7 mouse cellular contexts compared by ENCODE assay signal in the genomic region with DNA sequence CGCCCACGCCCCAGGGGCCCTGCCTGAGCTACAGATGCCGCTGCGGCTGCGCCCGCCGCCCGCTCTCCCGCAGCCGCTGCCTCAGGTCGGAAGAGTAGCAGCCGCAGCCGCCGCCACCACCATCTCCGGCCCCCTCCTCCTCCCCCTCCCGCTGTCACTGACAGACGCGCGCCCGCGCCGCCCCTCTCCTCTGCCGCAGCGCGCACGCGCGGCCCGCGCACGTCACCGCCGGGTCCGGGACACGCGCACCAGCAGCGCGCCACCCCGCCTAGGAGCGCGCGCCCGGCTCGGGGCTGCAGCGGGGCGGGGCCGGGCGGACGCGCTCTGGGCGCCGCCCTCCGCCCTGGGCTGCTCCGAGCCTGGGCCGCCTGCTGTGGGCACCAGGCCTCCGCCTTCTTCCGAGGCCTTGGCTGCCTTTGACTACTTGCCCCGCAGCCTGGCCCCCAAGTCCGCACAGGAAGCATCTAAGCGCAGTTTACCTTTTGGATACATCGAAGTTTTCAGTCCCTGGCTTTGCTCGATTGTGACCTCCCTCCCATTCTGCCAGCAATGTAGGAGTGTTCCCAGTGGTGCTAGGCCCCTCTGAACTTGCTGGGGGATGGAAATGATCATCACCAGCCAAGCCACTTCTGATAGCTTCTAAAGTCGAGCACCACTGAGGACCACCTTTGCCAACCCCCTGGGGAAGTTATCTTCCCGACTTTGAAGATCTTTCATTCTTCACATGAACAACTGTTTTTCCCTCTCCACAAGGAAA. TPM values are rescaled to one million over a fixed set of nuclear protein-coding genes. Genes with fewer than 3 reads are reported as not detected.
DNase-seq lines count a peak whose midpoint lies in the region; ATAC-seq and TF ChIP-seq lines count a peak whose summit lies in the region.

A gene (minus strand): TSS at position 201 of the 757 bp plus-strand sequence.

- no peak for TF ChIP-seq CTCF in small intestine, adult 2 months (IDR thresholded peaks at IDR 0.05; ENCODE audit: extremely low read depth, insufficient read length, insufficient replicate concordance, low read depth, low read length)

- H3K4me1 ChIP-seq in embryonic facial prominence, embryonic 10.5 days, result peaks cover 24% of the 10 kb centered on the region
- H3K4me1 ChIP-seq in limb, embryonic 10.5 days, result peaks cover 27% of the 10 kb centered on the region
- peaks cover 24% of the 10 kb centered on the region for H3K4me1 ChIP-seq in midbrain, embryonic 12.5 days
- H3K4me1 ChIP-seq in small intestine, adult 2 months (ENCODE audit: control insufficient read depth, insufficient read depth, insufficient read length, low read length), result peaks cover 18% of the 10 kb centered on the region

- peak within 1 kb of the TSS; percentile 84 for H3K27ac ChIP-seq in embryonic facial prominence, embryonic 10.5 days (replicated peaks)
- peak within 1 kb of the TSS; percentile 83 for H3K27ac ChIP-seq in limb, embryonic 10.5 days
- H3K27ac ChIP-seq in midbrain, embryonic 12.5 days (replicated peaks), result peak within 1 kb of the TSS; percentile 75
- peak within 1 kb of the TSS; percentile 65 for H3K27ac ChIP-seq in small intestine, adult 2 months (ENCODE audit: insufficient read depth, low read depth, low read length)

- no peaks in the 10 kb centered on the region for H3K9me3 ChIP-seq in embryonic facial prominence, embryonic 10.5 days
- H3K9me3 ChIP-seq in limb, embryonic 10.5 days (replicated peaks), result no peaks in the 10 kb centered on the region
- no peaks in the 10 kb centered on the region for H3K9me3 ChIP-seq in midbrain, embryonic 12.5 days

- H3K9ac ChIP-seq in midbrain, embryonic 12.5 days (replicated peaks), result peak within 1 kb of the TSS; percentile 75

- H3K4me2 ChIP-seq in midbrain, embryonic 12.5 days (replicated peaks), result peak within 1 kb of the TSS; percentile 88

- WGBS in embryonic facial prominence, embryonic 10.5 days, result 1% methylated on average over 64 of the region's 64 CpGs
- under 1% methylated on average over 59 of the region's 64 CpGs for WGBS in limb, embryonic 10.5 days
- 1% methylated on average over 49 of the region's 64 CpGs for WGBS in midbrain, embryonic 12.5 days
- 2% methylated on average over 59 of the region's 64 CpGs for WGBS in small intestine, adult 2 months

- peak; percentile 80 for ATAC-seq in granulocyte monocyte progenitor cell, adult 5-6 weeks (replicated peaks; ENCODE audit: poor library complexity, severe bottlenecking)
- ATAC-seq in midbrain, embryonic 12.5 days (ENCODE audit: low FRiP score, low read depth), result peak; percentile 94

- peak; percentile 96 for DNase-seq in adrenal gland, postnatal 14 days
- DNase-seq in embryonic facial prominence, embryonic 10.5 days (ENCODE audit: low spot score), result peak; percentile 93
- DNase-seq in kidney, adult 11 months, result peak; percentile 85
- peak; percentile 91 for DNase-seq in limb, embryonic 10.5 days (ENCODE audit: low spot score)

- no peaks in the 10 kb centered on the region for H3K36me3 ChIP-seq in embryonic facial prominence, embryonic 10.5 days (replicated peaks)
- H3K36me3 ChIP-seq in limb, embryonic 10.5 days, result no peaks in the 10 kb centered on the region
- no peaks in the 10 kb centered on the region for H3K36me3 ChIP-seq in midbrain, embryonic 12.5 days
- no peaks in the 10 kb centered on the region for H3K36me3 ChIP-seq in small intestine, adult 2 months (ENCODE audit: control insufficient read depth, insufficient read depth, low read length)

- TF ChIP-seq POLR2A in small intestine, adult 2 months (IDR thresholded peaks at IDR 0.05; ENCODE audit: low read depth, low read length), result peak; percentile 48

- H3K27me3 ChIP-seq in embryonic facial prominence, embryonic 10.5 days (replicated peaks; ENCODE audit: low read depth, poor library complexity, severe bottlenecking), result peaks cover 52% of the 10 kb centered on the region
- peaks cover 41% of the 10 kb centered on the region for H3K27me3 ChIP-seq in limb, embryonic 10.5 days (ENCODE audit: low read depth, poor library complexity, severe bottlenecking)
- H3K27me3 ChIP-seq in midbrain, embryonic 12.5 days, result peaks cover 27% of the 10 kb centered on the region
- H3K27me3 ChIP-seq in small intestine, adult 2 months (ENCODE audit: control insufficient read depth, insufficient read depth, low read length), result no peaks in the 10 kb centered on the region

- H3K4me3 ChIP-seq in embryonic facial prominence, embryonic 10.5 days, result peak within 1 kb of the TSS; percentile 85
- H3K4me3 ChIP-seq in limb, embryonic 10.5 days, result peak within 1 kb of the TSS; percentile 80
- peak within 1 kb of the TSS; percentile 76 for H3K4me3 ChIP-seq in midbrain, embryonic 12.5 days
- H3K4me3 ChIP-seq in small intestine, adult 2 months (ENCODE audit: low read depth, low read length), result peak within 1 kb of the TSS; percentile 82

RNA-seq across cellular contexts. Expression of the gene that starts here (rescaled TPM):
- total RNA-seq in adrenal gland, postnatal 14 days (2021), result 36.1 and 38.7 TPM in 2 replicates
- polyA plus RNA-seq in embryonic facial prominence, embryonic 10.5 days (2016; fragmentation: Nextera tagmentation; extraction: Ambion mirVana), result 0.43 and 0.57 TPM in 2 replicates
- total RNA-seq in granulocyte monocyte progenitor cell, adult 5-6 weeks (2014; fragmentation: Nextera tagmentation), result 1.5 and 2.9 TPM in 2 replicates
- total RNA-seq in granulocyte monocyte progenitor cell, adult 5-6 weeks (2017), result 2.5 and 4.7 TPM in 2 replicates
- polyA plus RNA-seq in limb, embryonic 10.5 days (2016; fragmentation: Nextera tagmentation; extraction: Ambion mirVana), result 0.26 and 0.41 TPM in 2 replicates
- 2.2 and 2.7 TPM in 2 replicates for polyA plus RNA-seq in midbrain, embryonic 12.5 days (2016; fragmentation: Nextera tagmentation; extraction: Ambion mirVana)
- polyA plus RNA-seq in small intestine, adult 2 months (2012; rRNA removed), result 6.5 and 10.4 TPM in 2 replicates

Comparison
In these comparisons a context has a peak if more than half of its experiments do, and no peak if none do; other contexts are left out.
1. Peak in every context shown above with its lines: DNase-seq, ATAC-seq, H3K4me3 ChIP-seq and H3K27ac ChIP-seq.
2. Peak in DNase-seq, H3K4me3 ChIP-seq and H3K27ac ChIP-seq in embryonic facial prominence, embryonic 10.5 days; RNA of the gene not detected or under 1 TPM.
3. Peak in DNase-seq, H3K4me3 ChIP-seq and H3K27ac ChIP-seq in limb, embryonic 10.5 days; RNA of the gene not detected or under 1 TPM.